Mouse (Mus musculus): ENCODE measurements around the gene Clip1.
"Not testable (repeated sequence)": the region's sequence is repeated elsewhere in the genome, so short reads cannot be mapped to it uniquely, and the experiment has no call there.

The Clip1 gene

DNA sequence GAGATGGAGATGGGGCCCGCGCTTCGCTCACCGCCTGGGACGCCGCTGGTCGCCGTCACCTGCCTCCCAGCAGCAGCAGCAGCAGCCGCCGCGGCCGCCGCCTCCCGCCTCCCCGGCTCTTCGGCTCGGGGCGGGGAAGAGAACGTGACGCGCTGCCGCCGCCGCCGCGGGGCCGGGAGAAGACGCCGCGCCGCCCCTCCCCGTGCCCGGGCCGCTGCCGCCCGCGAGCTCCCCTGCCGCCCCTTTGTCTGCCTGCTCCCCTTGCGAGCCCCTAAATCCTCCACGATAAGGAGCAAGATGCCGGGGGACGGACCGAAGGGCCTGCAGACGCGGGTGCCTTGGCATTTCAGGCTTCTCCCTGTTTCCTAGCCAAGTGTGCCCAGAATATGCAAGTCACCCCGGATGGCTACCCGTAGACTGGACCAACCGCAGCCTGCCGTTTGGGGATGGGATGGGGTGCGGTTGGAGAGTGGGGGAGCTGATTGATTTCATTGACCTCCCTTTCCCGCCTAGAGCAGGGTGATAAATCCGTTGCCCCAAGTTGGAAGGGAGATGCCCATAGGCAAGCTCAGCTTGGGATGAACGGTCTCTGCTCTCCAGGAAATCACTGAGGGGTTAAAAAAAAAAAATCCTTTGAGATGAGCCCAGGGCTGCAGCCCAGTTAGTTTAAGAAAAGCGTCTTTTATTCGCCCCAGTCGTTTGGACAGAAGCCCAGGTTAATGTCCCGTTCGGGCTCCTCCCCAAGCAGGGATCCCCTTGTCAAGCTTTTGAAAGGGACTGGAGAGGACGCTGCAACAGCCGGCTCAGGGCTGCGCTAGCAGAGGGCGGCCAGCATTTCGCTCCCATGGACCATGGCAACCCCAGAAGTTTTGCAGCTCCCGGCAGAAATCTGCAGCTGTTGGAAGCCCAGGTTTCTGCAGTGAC, at the start of gene Clip1:
Gene Clip1, minus strand, starts transcription at position 398 of the 924 bp plus-strand sequence.
- peak; percentile 48 to 66 for DNase-seq (ENCODE audit: low spot score in 2 of 2)

DNA sequence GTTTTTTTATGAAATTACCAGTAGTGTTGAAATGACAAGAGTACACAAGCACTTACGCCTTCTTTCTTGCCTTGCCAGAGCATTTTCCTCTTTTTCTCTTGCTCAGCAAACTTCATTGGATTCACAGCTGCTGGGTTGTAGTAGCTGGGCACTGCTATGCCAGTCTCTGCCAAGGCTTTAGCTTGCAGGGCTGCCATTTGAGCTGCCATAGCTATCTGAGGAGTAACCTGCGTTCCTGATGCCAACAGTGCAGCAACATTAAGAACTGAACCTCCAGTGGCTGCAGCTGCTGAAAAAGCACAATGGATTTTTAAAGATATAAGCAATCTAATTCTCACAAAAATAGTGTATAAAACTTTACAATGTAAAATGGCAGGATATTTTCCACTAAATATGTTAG, 46.6 kb upstream of the Clip1 start:
- no peak for DNase-seq (ENCODE audit: low spot score in 2 of 2)

GRCm38 (mm10) chr5:123723816-123724215, 39.4 kb upstream of the Clip1 start:
- DNase-seq (ENCODE audit: low spot score in 2 of 2): not testable (repeated sequence)

DNA sequence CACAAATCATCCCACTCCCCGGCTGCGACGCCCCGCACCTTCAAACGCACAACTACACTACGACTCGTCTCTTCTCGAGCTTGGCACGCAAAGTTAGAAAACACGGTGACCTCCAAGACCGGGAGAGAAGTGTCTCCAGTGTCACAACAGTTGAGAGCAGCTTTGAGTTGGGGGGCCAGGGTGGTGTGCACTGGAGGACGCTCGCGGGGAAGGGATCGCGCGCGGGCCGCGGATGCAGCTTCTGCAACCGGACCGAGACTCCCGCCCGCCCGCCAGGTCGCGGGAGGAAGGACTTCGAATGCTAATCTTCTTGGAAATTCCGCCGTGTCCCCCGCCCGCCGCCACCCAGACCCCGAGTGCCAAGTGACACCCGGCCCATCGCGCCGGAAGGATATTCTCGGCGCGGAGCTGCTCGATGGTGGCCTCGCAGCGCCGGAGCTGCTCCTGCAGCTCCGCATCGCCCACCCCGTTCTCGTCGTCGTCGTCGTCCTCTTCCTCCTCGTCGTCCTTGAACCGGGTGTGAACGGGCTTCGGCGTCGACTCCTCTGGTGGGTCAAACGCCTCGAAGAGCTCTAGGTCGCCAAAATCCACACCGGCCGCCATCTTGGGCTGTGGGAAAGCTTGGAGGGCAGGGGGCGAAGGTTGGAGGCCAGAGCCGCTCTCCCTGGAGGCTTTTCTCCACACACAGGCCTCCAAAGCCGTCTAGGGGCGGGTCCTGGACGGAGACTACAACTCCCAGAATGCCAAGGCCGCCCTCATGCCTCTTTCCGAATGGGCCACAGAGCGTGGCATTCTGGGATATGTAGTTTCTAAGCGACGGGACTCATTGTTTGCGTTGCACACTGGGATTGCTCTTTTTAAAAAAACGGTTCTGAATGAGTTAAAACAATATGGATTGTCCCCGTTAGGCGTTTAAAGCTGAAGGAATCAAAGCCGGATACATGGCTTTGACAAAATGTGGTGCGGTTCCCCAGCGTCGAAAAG, 36.2 kb upstream of the Clip1 start, which contains the start of gene Zcchc8:
Gene Zcchc8, minus strand, starts transcription at position 773 of the 984 bp plus-strand sequence.
- DNase-seq (ENCODE audit: low spot score in 2 of 2): peak; percentile 83 to 91

DNA sequence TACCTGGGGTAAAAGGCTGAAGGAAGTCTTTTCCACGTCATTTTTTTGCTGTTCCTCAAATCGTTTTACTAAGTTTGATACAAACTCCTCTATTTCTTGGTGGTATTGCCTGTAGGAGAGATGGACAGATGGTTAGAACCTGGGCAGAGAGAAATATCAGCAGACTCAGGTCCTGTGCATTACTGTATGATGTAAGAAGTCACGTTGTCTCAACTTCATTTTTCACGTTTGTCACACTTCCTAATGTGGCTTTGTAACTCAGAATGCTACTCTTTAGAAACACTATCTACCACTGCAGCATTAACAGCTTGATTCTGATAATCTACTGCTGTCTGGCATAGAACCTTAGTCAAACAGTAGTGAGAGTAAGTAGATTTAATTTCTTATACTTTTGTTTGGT, 30.2 kb upstream of the Clip1 start:
- DNase-seq (ENCODE audit: low spot score in 2 of 2): no peak

GRCm38 (mm10) chr5:123713782-123714181, 29.4 kb upstream of the Clip1 start:
- DNase-seq (ENCODE audit: low spot score in 2 of 2): no peak

DNA sequence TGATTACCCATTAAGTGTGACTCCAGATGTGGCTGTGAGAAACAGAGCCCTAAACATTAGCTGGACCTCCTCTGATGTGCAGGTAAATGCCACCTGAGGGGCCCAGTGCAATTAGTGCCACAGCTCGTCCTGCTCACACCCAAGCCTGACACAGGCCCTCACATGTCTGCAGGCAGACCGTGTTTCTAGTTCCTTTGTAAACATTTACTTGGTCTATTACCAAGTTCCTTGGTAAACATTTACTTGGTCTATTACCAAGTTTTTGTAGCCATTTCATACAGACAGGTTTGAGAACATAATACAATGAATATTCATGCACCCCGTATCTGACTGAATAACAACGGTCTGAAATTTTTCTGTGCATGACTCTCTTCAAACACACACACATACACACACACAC, 25.2 kb upstream of the Clip1 start:
- no peak for DNase-seq (ENCODE audit: low spot score in 2 of 2)

DNA sequence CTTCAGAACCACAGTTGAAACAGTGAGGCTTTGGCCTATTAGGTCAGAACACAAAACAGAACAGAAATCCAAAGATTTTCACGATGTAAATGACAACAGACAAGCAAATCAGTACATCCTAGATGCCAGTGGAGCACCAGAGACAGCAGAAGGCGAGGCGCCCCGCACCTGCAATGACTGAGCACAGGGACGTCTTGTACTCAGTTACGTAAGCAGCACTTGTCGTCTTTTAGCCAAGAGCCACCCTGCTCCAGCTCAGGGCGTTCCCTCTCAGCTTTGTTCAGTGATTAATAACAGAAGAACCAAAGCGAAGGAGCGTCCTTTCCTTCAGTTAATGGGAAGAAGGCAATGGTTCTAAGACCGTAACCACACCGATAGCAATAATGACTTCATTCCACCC, 24.2 kb upstream of the Clip1 start:
- no peak for DNase-seq (ENCODE audit: low spot score in 2 of 2)

DNA sequence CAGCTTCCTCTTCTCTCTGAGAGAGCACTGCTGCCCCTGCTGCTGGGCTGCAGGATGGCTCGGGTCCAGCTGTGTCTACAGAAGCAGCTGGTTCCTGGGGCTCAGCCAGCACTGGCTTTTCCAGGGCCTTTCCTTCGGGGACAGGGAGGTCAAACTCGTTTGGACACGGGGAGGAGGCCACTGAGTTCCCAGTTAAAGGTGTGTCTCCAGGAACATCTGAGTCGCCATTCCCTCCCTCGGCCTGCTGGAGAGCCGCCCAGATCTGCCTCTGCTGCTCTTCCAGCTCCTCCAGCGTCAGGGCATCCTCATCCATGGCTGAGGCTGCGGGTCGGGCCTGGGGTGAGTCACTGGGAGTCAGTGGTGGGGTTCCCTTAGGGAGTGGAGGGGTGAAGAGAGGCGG, 16.2 kb upstream of the Clip1 start:
- DNase-seq (ENCODE audit: low spot score in 2 of 2): no peak

DNA sequence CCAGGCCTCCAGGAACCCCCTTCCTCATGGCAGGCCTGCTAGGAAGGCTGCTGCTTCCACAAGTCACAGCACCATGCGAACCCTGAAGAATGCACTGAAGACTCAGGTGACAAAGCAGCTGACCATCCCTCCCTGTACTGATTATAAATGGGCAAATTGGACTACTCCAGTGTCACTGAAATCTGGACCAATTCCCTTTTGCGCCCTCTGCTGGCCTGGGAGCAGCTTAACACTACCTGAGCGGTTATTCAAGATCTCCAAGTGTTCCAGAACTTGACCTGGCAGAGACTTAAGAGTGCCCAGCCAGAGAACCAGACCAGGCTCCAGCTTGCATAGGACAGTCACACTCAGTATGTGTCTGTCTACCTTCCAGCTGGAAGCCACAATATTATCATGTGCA, 14.8 kb upstream of the Clip1 start:
- peak; percentile 28 to 68 for DNase-seq (ENCODE audit: low spot score in 2 of 2)

DNA sequence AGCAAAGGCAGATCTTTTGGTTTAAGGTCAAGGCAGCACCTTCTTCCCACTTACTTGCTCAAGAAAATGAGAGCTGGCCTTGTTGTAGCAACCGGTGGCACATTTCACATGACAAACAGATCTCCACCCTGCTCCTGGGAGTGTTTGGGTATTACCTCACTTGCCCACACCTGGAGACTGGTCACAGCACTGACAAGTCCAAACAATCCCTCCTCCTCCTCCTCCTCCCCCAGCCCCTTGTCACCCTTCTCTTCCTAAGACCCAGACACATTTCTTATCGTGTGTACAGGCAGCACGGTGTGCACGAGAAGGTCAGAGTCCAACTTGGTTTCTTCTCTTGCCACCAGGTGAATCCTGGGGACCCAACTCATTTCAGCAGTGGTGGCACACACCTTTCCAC, 12.5 kb upstream of the Clip1 start:
- no peak for DNase-seq (ENCODE audit: low spot score in 2 of 2)

DNA sequence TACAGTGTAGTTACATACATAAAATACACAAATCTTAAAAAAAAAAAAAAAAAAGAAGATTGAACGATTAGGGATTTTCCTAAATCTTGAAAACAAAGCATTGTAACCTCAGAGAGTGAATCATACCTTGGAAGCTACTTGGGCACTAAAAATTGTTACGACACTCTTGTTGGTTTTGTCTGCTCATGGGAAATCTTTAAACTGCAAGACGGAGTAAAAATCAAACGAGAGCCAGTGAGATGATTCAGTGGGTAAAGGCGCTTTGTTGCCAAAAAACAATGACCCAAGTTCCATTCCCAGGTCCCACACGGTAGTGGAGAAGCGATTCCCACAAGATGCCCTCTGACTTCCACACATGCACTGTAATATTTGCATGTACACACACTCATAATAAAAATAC, 11.8 kb upstream of the Clip1 start:
- no peak for DNase-seq (ENCODE audit: low spot score in 2 of 2)

DNA sequence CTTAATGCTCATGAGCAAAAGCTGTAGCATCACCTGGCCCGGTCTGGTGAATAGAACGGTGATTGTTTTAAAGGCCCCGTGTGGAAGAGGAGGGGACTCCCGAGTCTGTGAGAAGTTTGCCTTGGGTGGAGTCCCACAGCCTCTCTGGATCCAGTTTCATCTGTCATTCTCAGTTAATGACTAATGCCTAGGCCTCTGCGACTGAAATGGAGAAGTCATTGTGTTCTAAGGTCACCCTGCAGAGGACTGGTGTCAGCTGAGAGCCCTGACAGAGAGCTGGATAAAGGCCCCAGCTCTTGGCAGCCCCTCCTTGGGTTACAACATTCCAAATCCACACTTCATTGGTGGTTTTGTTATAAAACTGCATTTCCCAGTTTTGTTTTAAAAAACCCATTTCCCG, 10.1 kb upstream of the Clip1 start:
- no peak for DNase-seq (ENCODE audit: low spot score in 2 of 2)

GRCm38 (mm10) chr5:123683377-123684220, 819 bp downstream of the Clip1 start:
- DNase-seq (ENCODE audit: low spot score in 2 of 2): peak; percentile 17 to 36

GRCm38 (mm10) chr5:123683043-123683376, 1.4 kb downstream of the Clip1 start:
- DNase-seq (ENCODE audit: low spot score in 2 of 2): no peak

DNA sequence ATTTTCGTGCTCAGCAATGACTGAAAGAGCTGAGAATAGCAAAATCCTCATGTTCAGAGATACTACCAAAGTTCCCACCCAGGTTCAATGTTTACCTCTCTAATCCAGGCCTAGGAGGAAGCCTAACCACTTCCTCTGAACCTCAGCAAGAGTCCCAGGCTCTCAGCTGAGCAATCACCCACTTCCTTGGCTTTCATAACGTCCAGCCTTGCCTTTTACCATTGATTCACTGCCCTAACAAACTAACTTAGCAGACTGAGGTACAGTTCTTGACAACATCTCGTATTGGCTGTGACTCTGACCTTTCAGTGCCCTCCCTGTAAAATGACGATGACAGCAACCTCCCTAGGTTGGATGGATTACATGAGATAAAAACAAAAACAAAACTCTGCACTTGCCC, 2.0 kb downstream of the Clip1 start:
- DNase-seq (ENCODE audit: low spot score in 2 of 2): no peak

DNA sequence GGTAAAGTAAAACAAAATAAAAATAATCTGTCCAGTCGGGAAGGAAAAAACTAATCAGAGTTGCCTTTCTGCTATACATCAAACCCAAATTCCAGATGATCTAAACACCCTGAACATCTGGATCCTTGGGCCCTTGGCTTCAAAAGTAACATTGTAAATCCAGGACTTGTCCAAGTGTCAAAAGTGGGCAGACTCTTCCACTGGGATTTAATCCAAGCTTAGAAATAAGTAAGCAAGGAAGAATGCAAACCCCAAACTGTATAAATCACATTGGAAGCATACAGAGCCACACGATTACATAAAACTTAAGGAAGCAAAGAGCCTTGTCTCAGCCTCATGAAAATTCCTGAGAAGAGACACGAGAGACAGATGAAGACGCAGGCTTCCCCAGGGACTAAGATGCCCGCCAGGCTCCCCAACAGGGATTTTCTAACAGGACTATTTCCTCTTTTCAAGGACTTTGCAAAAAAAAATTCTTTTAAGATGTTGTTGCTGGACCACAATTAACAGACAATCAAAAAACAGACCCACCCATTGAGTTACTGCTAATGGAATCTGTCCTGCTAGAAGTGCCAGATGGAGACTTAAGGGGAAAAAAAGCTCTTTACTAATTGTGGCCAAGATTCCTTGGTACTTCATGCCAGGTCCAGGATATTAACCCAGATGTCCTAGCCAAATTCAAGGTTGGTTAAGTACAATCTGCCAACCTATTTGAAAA, 4.7 kb downstream of the Clip1 start:
- no peak for DNase-seq (ENCODE audit: low spot score in 2 of 2)

DNA sequence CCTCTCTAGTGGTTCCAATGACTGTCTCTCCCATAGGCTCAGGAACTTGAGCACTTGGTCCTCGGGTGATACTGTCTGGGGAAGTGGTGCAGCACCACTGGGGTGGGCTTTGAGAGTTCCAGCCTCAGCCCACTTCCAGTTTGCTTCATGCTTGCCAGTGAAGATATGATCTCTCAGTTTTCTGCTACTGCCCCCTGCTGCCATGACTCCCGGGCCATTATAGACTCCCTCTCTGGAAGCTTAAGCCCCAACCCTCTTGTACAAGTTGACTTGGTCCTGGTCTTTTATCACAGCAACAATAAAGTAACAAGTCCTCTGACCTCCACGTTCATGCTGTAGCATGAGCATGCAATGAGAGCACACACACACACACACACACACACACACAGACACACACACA, 5.3 kb downstream of the Clip1 start:
- DNase-seq (ENCODE audit: low spot score in 2 of 2): no peak

DNA sequence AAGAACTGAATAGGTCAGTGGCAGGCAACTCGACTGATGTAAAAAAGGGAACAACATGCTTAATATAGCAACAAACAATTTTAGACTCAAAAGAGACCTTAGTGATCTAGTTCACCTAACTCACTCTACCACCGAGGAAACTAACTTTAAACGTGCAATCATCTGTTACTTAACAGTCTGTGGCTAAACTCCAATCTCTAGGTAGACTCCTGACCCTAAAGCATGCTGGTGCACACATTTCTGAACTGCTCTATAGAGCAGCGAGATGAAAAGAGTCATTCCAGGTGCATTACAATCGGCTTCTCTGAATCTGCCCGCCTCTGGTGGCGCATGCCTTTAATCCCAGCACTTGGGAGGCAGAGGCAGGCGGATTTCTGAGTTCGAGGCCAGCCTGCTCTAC, 8.7 kb downstream of the Clip1 start:
- DNase-seq (ENCODE audit: low spot score in 2 of 2): no peak

GRCm38 (mm10) chr5:123675221-123675620, 9.2 kb downstream of the Clip1 start:
- no peak for DNase-seq (ENCODE audit: low spot score in 2 of 2)

GRCm38 (mm10) chr5:123671473-123671820, 13.0 kb downstream of the Clip1 start:
- no peak for DNase-seq (ENCODE audit: low spot score in 2 of 2)

Data from spleen, postnatal 14 days (tissue).